Mouse (Mus musculus) bone marrow macrophage, adult 2 months (primary cell): Measurements from ENCODE around the gene Slc22a27. TPM values are rescaled to one million over a fixed set of nuclear protein-coding genes. Genes with fewer than 3 reads are reported as not detected.
"Not testable (repeated sequence)": the region's sequence is repeated elsewhere in the genome, so short reads cannot be mapped to it uniquely, and the experiment has no call there.

Experiments used
- H3K27ac ChIP-seq: 2 replicates; pipeline ENCODE4 v1.5.1; 2012; ENCODE audit warnings: low read depth, low read length; ENCODE audit not compliant: insufficient read depth
- H3K4me1 ChIP-seq: 2 replicates; pipeline ENCODE4 v1.6.1; 2012; ENCODE audit warnings: low read length; ENCODE audit not compliant: control insufficient read depth, insufficient read depth
- H3K4me3 ChIP-seq: 2 replicates; pipeline ENCODE4 v1.5.1; 2012; ENCODE audit warnings: mild to moderate bottlenecking, low read length, moderate library complexity; ENCODE audit not compliant: insufficient read depth
- CTCF ChIP-seq: IDR thresholded peaks from 2 replicates; pipeline ENCODE4 v1.5.1; 2012; ENCODE audit warnings: low read depth, mild to moderate bottlenecking, low read length, moderate library complexity
- POLR2A ChIP-seq: IDR thresholded peaks from 2 replicates; pipeline ENCODE4 v1.6.1; 2012; ENCODE audit warnings: mild to moderate bottlenecking, low read depth, low read length, borderline replicate concordance
- polyA plus RNA-seq: library from polyadenylated mRNA; stranded (reverse); fragments of >200 nt; gene quantifications from 2 replicates; pipeline ENCODE4 v1.2.4, GENCODE M21; 2012; ENCODE audit not compliant: missing spikeins, insufficient read depth, insufficient read length

The Slc22a27 gene
- not detected in 2 replicates for polyA plus RNA-seq

DNA sequence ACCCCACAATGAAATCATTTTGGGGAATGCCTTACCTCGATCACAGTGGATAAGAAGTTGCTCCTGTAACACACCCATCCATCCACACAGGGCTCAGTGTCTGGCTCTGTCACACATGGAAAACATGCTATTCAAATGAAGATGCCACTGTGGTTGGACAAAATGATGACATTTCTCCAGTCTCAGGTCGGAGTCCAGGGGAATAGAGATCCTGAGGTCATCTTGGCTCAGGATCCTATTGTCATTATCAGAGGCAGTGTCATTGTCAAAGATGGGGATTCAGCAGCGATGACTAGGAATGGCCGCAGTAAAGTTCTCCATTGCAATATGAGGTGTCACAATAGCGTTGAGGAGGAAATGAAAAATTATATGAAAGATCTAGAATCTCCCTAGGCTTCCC lies at the start of gene Slc22a27:
TSS of gene Slc22a27 (minus strand) at position 101 of the 400 bp plus-strand sequence.
- H3K4me3 ChIP-seq, H3K4me1 ChIP-seq: not testable (repeated sequence)

DNA sequence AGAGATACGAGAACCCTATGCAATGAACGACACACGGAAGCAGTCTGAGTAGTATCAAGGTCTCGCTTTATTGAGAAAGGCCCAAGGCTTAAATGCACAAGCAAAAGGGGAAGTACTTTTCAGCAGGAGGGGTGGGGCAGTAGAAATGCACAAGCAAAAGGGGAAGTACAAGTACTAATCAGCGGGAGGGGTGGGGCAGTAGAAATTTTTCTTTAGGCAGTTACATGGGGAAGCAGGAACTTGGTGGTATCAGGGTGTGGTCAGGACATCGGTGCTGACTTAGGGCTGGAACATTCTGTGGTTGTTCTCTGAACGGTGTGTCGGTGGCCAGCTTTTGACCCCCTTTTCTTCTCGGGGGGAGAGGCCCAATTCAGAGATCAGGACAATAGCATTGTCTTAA lies 45.8 kb upstream of the Slc22a27 start:
- H3K4me1 ChIP-seq, H3K4me3 ChIP-seq, H3K27ac ChIP-seq: not testable (repeated sequence)

More for the DNA sequence above, at the start of gene Slc22a27:
- not testable (repeated sequence) for H3K27ac ChIP-seq

GRCm38 (mm10) chr19:8009086-8009485 lies 43.3 kb upstream of the Slc22a27 start:
- H3K4me3 ChIP-seq, H3K4me1 ChIP-seq, H3K27ac ChIP-seq: not testable (repeated sequence)

- H3K4me1 ChIP-seq: no peaks in the 10 kb centered on the region
- TF ChIP-seq POLR2A (no peak), CTCF (no peak)
Observed at GRCm38 (mm10) chr19:7968703-7969102, 2.9 kb upstream of the Slc22a27 start.

DNA sequence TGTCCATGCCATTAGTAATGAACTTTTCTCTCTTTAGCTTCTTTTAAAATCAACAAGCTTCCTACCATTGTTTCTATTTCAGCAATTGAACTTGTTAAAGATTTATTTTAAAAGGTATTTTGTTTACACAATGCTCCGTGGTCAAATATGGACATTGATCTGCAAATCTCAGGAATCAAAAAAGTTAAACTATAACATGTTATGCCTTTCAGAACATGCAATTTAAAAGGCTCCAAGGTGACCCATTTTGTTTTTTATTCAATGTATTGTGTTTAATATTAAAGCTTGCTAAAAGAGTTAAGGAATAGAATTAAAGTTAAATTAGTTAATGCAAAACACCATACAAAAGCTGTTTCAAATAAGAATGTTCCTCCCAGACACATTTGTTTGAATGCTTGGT lies 723 bp upstream of the Slc22a27 start:
- H3K4me1 ChIP-seq, H3K4me3 ChIP-seq, H3K27ac ChIP-seq: not testable (repeated sequence)

More at GRCm38 (mm10) chr19:7968703-7969102, 2.9 kb upstream of the Slc22a27 start:
- H3K27ac ChIP-seq: no peak overlapping the region
- H3K4me3 ChIP-seq: no peak overlapping the region

GRCm38 (mm10) chr19:7939391-7939790 lies 26.4 kb downstream of the Slc22a27 start:
- not testable (repeated sequence) for H3K27ac ChIP-seq, H3K4me1 ChIP-seq, H3K4me3 ChIP-seq

GRCm38 (mm10) chr19:7876626-7877025 lies 89.2 kb downstream of the Slc22a27 start:
- no peaks in the 10 kb centered on the region for H3K4me1 ChIP-seq
- no peak for TF ChIP-seq CTCF
- TF ChIP-seq POLR2A: no peak
- no peak overlapping the region for H3K27ac ChIP-seq
- no peak overlapping the region for H3K4me3 ChIP-seq

DNA sequence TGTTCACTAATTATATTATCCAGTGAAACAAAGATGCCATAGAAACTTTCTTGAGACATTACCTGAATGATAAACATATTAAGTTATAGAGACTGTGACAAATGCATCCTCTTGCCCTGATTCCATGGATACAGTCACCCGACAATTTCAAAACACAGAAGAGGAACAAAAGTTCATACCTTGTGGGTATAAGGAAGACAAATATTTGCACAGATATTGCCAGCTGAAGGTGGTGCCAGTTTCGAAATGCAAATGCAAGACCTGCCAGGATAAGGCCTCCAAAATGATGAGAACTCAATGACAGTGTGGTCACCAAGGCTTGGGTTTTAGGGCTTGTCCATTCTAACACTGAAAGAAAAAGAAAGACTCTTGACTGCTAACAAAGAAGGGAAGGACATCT lies 136.0 kb downstream of the Slc22a27 start:
- Histone ChIP-seq H3K27ac (no peak overlapping the region), H3K4me1 (no peaks in the 10 kb centered on the region), H3K4me3 (no peak overlapping the region)
- TF ChIP-seq CTCF: no peak

Other genes starting within 250 kb of the Slc22a27 start
- not detected in 2 replicates for gene Slc22a26, start 163.4 kb downstream of the Slc22a27 start, polyA plus RNA-seq
- gene Slc22a28, start 166.0 kb upstream of the Slc22a27 start, polyA plus RNA-seq: not detected in 2 replicates